Mouse (Mus musculus): ENCODE results near the gene Wwox.

Gene Wwox

GRCm38 (mm10) chr8:115195334-115195733 is 755.9 kb downstream of the Wwox start:
- no peak for DNase-seq (ENCODE audit: extremely low spot score, low read depth, low spot score)

- no peak for DNase-seq (ENCODE audit: extremely low spot score, low read depth, low spot score)
Measured at GRCm38 (mm10) chr8:115196859-115197258, 757.4 kb downstream of the Wwox start.

GRCm38 (mm10) chr8:115199204-115199603 is 759.7 kb downstream of the Wwox start:
- DNase-seq (ENCODE audit: extremely low spot score, low read depth, low spot score): no peak

- no peak for DNase-seq (ENCODE audit: extremely low spot score, low read depth, low spot score)
Measured at GRCm38 (mm10) chr8:115199616-115200150, 760.2 kb downstream of the Wwox start.

- no peak for DNase-seq (ENCODE audit: extremely low spot score, low read depth, low spot score)
Measured at GRCm38 (mm10) chr8:115201726-115202125, 762.3 kb downstream of the Wwox start.

- no peak for DNase-seq (ENCODE audit: extremely low spot score, low read depth, low spot score)
Measured at GRCm38 (mm10) chr8:115207480-115207879, 768.0 kb downstream of the Wwox start.

- DNase-seq (ENCODE audit: extremely low spot score, low read depth, low spot score): no peak
Measured at GRCm38 (mm10) chr8:115208415-115209192, 769.1 kb downstream of the Wwox start.

GRCm38 (mm10) chr8:115210014-115210413 is 770.6 kb downstream of the Wwox start:
- DNase-seq (ENCODE audit: extremely low spot score, low read depth, low spot score): no peak

- DNase-seq (ENCODE audit: extremely low spot score, low read depth, low spot score): no peak
Measured at GRCm38 (mm10) chr8:115213126-115213525, 773.7 kb downstream of the Wwox start.

- DNase-seq (ENCODE audit: extremely low spot score, low read depth, low spot score): no peak
Measured at GRCm38 (mm10) chr8:115214870-115215269, 775.4 kb downstream of the Wwox start.

- DNase-seq (ENCODE audit: extremely low spot score, low read depth, low spot score): no peak
Measured at GRCm38 (mm10) chr8:115216801-115217200, 777.3 kb downstream of the Wwox start.

- DNase-seq (ENCODE audit: extremely low spot score, low read depth, low spot score): no peak
Measured at GRCm38 (mm10) chr8:115222545-115222944, 783.1 kb downstream of the Wwox start.

GRCm38 (mm10) chr8:115226781-115227583 is 787.5 kb downstream of the Wwox start:
- no peak for DNase-seq (ENCODE audit: extremely low spot score, low read depth, low spot score)

GRCm38 (mm10) chr8:115228903-115229302 is 789.4 kb downstream of the Wwox start:
- no peak for DNase-seq (ENCODE audit: extremely low spot score, low read depth, low spot score)

GRCm38 (mm10) chr8:115234068-115234467 is 794.6 kb downstream of the Wwox start:
- DNase-seq (ENCODE audit: extremely low spot score, low read depth, low spot score): no peak

- DNase-seq (ENCODE audit: extremely low spot score, low read depth, low spot score): no peak
Measured at GRCm38 (mm10) chr8:115237596-115237995, 798.1 kb downstream of the Wwox start.

GRCm38 (mm10) chr8:115243465-115244027 is 804.1 kb downstream of the Wwox start:
- no peak for DNase-seq (ENCODE audit: extremely low spot score, low read depth, low spot score)

- DNase-seq (ENCODE audit: extremely low spot score, low read depth, low spot score): no peak
Measured at GRCm38 (mm10) chr8:115249688-115250366, 810.4 kb downstream of the Wwox start.

GRCm38 (mm10) chr8:115255550-115255949 is 816.1 kb downstream of the Wwox start:
- DNase-seq (ENCODE audit: extremely low spot score, low read depth, low spot score): no peak

GRCm38 (mm10) chr8:115257417-115257816 is 818.0 kb downstream of the Wwox start:
- DNase-seq (ENCODE audit: extremely low spot score, low read depth, low spot score): no peak

- DNase-seq (ENCODE audit: extremely low spot score, low read depth, low spot score): no peak
Measured at GRCm38 (mm10) chr8:115259806-115260205, 820.4 kb downstream of the Wwox start.

All from hindlimb bud, embryonic 11.5 days (tissue).